Mouse (Mus musculus): ENCODE data around the gene Spata31d1d. TPM values are rescaled to one million over a fixed set of nuclear protein-coding genes. Genes with fewer than 3 reads are reported as not detected.
"Not testable (repeated sequence)": the region's sequence is repeated elsewhere in the genome, so short reads cannot be mapped to it uniquely, and the experiment has no call there.

The Spata31d1d gene
- total RNA-seq, 2 experiments from 2014 or later = not detected

DNA sequence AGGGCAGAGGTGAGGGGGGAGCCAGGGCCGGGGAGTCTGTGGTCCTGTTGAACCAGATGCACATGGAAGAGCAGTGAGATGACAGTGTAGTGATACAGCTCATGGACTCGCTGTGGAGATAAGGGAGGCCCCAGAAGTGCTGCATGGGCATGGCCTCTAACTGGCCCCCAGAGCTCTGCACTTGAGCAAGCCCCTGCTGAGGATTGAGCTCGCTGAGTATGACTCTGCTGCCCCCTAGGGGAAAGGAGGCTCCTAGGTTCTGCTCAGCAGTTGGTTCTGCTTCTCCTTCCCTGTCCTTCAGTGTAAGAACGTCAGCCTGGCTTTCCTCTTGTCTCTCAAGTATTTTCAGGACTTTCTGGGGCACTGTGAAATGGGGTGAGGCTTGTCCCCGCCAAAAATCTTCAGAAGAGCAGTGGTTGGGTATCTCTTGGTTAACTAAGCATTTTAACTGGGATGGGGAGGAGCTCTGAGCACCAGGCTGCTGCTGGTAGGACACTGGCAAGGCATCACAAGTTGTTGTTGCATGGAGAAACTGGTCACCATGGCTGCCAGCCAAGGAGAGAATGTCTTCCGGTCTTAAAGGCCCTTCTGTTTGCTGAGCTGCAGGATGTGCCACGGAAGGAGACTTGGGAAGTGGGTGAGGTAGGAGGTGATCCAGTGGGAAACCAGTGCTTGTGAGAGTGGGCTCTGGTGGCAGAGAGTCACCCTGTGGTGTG is 3.0 kb downstream of the Spata31d1d start:
- peak; percentile 90 for DNase-seq

DNA sequence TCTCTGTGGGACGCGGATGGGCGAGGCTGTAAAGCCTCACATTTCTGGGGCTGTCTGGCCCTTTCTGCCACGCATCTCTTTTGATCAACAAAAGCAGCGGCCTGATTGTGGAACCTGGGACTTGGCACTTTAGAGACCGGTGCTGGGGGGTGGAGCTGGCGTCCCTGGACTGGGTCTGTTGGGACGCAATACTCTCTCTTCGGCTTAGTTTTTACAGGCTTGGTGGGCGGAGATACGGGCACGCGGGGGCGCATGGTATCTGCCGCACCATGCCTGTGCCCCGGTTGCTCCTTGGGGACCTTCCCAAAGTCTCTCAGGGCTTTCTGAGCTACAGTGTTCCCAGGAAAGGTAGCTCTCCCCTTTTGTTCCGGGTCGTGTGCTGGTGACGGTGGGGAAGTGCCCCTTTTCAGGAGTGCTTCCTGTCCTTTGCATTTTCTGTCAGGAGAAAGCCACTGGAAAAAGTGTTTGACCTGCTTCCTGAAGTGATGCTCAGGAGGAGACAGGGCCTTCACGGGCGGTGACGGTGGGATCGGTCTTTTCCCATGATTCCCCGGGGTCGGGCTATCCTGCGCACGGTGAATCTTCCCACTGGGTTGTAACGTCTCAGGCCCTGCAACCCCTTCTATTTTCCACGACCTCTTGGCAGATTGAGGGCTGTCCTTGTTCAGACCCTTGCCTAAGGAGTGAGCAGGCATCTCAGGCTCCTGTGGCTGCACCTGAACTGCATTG is 5.2 kb downstream of the Spata31d1d start:
- no peak for DNase-seq

DNA sequence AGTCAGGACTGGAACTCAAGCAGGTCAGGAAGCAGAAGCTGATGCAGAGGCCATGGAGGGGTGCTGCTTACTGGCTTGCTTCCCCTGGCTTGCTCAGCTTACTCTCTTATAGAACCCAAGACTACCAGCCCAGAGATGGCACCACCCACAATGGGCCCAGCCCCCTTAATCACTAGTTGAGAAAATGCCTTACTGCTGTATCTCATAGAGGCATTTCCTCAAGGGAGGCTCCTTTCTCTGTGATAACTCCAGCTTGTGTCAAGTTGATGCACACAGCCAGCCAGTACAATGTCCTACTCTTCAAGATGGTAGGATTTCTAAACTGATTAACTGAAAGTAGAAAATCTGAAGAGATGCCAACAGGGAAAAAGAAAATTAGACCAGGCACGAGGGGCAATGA is 9.5 kb downstream of the Spata31d1d start:
- DNase-seq = not testable (repeated sequence)

- DNase-seq = no peak
These were observed 12.1 kb downstream of the Spata31d1d start for GRCm38 (mm10) chr13:59719475-59719874.

DNA sequence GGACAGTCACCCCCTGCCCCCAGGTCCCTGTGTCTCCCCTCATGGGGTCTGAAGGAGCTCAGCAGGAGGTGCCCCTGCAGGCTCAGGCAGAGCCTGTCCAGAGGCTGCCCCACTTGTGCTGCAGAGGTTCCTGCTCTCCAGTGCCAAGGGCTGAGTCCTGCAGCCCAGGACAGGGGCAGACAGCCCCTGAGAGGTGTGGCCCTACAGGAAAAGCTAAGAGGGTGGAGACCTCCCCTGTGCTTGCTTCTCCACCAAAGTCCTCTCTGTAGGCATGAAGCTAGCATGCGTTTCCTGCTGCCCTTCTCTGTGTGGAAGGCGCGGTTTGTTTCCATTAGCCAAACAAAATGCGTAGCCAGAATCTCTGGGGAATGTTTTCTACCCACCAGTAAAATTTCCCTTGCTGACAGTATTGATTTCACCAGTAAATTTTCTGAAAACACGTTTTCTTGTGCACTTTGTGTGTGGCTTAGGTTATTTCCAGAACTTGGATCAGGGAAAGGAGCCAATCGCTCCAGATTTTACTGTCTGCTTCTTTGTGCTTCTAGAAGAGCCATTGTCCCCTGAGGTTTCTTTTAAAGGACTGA is 12.6 kb downstream of the Spata31d1d start:
- DNase-seq = peak; percentile 22

DNA sequence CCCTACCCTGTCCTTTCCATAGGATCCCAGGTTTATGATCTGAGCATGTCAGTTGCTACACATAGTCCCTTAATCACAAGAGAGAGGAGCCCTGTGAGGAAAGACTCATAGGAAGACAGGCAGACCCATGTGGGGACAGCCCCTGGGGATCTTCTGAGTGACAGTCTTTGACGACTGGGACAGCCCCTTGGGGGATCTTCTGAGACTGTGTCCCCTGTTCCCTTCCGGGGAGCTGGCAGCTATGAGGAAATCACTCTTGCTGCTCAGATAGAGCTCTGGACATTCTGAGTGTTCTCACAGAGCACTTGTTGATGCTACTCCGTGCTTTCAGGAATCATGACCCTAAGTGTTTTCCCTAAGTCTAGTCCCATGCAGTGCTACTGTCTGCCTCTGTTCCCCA is 17.8 kb downstream of the Spata31d1d start:
- no peak for DNase-seq

GRCm38 (mm10) chr13:59711984-59712383 is 19.6 kb downstream of the Spata31d1d start, which contains the start of gene Spata31d1b:
Gene Spata31d1b (plus strand): TSS chr13:59712284.
- DNase-seq = not testable (repeated sequence)

DNA sequence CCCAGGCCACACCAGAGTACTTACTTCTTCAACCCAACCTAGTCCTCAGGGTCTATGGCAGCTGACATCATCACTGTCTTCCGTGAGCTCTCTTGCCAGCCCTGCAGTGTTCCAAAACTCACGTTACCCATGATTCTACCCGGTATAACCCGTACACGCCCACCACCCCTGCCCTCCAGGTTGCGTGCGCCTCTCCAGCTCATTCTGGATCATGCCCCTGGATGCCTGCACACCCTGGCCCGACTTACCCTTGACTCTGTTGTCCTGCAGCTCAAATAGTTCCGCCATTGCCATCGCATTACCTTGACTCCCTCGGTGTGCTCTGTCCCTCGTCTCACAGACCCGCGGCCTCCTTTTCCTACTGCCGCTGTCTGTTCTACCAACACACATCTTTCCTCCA is 21.3 kb downstream of the Spata31d1d start, which contains the start of gene Spata31d1a:
Gene Spata31d1a, minus strand, starts transcription at position 101 of the 400 bp plus-strand sequence.
- no peak for DNase-seq

GRCm38 (mm10) chr13:59704562-59704961 is 27.0 kb downstream of the Spata31d1d start:
- DNase-seq = peak; percentile 32

DNA sequence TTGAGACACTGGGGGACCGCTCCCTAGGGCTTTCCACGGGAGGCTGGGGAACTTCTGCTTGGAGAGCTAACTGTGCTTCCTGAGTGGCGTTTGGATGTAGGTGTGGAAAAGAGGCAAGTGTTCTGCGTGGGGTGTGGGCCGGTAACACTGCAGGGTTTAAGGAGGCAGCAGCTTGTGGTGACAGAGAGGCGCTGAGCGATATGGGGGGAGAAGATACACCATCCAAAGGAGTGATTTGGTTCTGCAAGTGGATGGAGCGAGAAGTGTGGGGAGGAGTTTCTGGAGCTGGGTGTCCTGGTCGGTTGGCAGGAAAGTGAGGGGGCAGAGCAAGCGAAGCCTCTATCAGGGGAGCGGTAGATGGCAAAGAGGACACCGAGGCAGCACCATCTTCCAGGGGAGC is 28.0 kb downstream of the Spata31d1d start:
- DNase-seq = no peak

GRCm38 (mm10) chr13:59700137-59700536 is 31.4 kb downstream of the Spata31d1d start:
- not testable (repeated sequence) for DNase-seq

- no peak for DNase-seq
These were observed 32.4 kb downstream of the Spata31d1d start for GRCm38 (mm10) chr13:59699131-59699530.

- DNase-seq = no peak
These were observed 35.8 kb downstream of the Spata31d1d start for GRCm38 (mm10) chr13:59695781-59696180.

GRCm38 (mm10) chr13:59694008-59694407 is 37.5 kb downstream of the Spata31d1d start, which contains the start of gene 4921517D22Rik:
Gene 4921517D22Rik (minus strand): TSS chr13:59694108.
- DNase-seq = no peak

DNA sequence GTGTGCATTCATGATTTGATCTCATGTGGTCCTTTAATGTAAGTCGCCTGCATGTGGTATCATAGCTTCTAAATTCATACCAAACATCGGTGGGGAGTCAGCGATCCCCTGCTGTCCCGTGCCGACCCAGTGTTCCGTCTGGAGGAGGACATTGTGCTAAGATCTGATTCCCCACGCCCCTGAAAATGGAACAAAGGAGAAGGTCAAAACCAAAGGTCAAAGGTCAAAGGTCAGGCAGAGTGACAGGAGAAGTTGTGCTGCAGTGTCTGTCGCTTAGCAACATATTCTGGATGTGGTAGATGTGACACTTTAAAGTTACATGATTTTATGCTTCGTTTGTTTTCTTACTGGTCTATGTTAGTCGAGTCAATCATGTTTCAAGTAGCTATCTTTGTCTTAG is 40.1 kb downstream of the Spata31d1d start:
- no peak for DNase-seq

- DNase-seq = no peak
These were observed 41.0 kb downstream of the Spata31d1d start for GRCm38 (mm10) chr13:59690576-59690975.

DNA sequence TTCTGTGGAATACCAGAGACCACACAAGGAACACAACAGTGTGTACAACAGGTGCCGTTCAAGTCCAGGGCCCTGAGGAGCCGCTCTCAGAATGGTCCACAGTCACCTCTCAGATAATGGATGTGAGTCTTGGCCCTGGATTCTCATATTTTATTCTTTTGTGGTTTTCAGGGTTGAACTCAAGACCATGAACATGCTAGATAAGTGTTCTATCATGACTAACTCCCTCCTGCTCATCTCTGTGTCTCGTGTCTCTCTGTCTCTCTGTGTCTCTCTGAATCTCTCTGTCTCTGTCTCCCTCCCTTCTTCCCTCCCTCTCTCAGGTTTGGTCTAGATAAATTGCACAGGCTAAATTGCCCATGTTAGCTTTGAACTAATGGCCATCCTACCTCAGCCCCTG is 41.7 kb downstream of the Spata31d1d start:
- DNase-seq = no peak

- no peak for DNase-seq
These were observed 42.2 kb downstream of the Spata31d1d start for GRCm38 (mm10) chr13:59689313-59689712.

- DNase-seq = peak; percentile 49
These were observed 43.2 kb downstream of the Spata31d1d start for GRCm38 (mm10) chr13:59688338-59688770.

DNA sequence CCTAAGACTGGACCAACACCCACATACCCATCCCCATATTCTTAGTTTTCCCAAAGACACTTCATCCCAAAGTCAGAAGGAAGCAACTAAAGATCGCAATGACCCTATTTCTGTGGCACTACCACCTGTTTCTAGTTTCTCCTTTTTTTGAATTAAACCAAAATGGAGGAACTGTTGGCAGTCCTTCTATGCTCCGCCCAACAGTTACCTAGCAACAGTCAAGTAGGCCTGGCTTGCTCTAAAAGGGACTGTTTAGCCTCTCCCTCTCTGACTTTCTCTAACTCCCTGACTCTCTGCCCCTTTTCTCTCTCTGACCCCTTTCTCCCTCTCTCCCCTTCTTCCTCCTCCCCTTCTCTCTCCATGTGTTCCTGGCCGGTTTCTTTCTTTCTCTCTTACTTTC is 46.3 kb downstream of the Spata31d1d start:
- DNase-seq = no peak

- no peak for DNase-seq
These were observed 48.9 kb downstream of the Spata31d1d start for GRCm38 (mm10) chr13:59682629-59683028.

DNA sequence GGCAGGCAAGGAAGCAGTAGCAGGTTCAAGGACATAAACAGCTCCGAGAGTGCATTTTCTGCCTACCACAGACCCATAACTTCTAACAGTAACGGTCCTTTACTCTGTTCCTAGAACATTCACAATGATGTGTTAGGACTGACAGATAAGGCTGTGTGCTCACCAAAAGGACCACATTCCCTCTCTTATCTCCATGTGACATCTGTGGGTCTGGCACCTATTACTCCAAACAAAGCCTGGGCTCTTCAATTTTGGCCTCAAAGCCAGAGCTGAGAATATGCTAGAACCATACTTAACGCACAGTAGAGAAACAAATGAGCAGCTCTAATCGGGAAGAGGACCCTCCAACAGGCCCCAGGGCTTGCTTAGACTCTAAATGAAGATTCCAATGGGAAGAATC is 51.6 kb downstream of the Spata31d1d start:
- no peak for DNase-seq

GRCm38 (mm10) chr13:59679306-59679705 is 52.2 kb downstream of the Spata31d1d start:
- DNase-seq = no peak
